Comparison of ENCODE assay signal across 19 mouse cellular contexts in the genomic region with DNA sequence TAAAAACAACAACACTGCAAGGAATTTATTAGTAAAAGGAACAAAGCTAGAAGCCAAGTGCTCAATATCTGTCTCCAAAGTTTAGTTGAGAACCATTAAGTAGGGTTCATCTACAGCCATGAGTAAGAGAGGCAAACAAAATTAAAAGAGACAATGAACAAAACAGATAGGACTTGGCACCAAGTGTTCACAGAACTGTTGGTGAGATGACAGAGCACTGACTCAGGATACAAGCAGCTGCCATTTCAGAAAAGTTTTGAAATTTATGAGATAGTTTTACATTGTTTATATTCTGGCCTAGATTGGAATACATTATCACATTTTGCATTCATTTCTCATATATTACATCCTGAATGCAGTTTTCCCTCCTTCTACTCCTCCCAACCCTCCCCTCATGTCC.
DNase-seq lines count a peak whose midpoint lies in the region.
"Had no signal": no experiment of that assay in that cellular context is flagged by ENCODE, and none has a peak within 500 bp of the region (broad histone marks: within the 10 kb centered on the region; RNA-seq: fewer than 3 reads in every experiment).

No protein-coding gene starts in this region.

- H3K27ac ChIP-seq in brown adipose tissue, adult 24 weeks (replicated peaks; ENCODE audit: low read depth, low read length) = peak overlapping the region; percentile 20; the same call in 1 of the 2 replicates
- H3K27ac ChIP-seq: embryonic facial prominence, embryonic 13.5 days; embryonic facial prominence, embryonic 15.5 days; forebrain, embryonic 13.5 days; forebrain, embryonic 15.5 days had no signal

- DNase-seq in 3T3-L1 (ENCODE audit: low read depth, low spot score) = peak; percentile 53
- DNase-seq in Muller cell, postnatal 12 days (ENCODE audit: inconsistent ontology term) = peak; percentile 72
- peak; percentile 26 for DNase-seq in naive thymus-derived CD4-positive, alpha-beta T cell, adult 2 months (ENCODE audit: low read depth)
- no peak for DNase-seq in cerebellum, adult 11 months
- DNase-seq in heart, adult 9 months (ENCODE audit: low spot score in 2 of 2) = no peak
- DNase-seq in kidney, adult 18-20 months = no peak
- DNase-seq: adrenal gland, adult 8-10 months; adrenal gland, postnatal 25 days; cerebellum, adult 8-10 months; cerebellum, adult 9-11 months; cerebellum, postnatal 14 days; cerebellum, postnatal 36 days; embryo, embryonic 11 days; forebrain, postnatal 0 days had no signal

- peaks cover 2% of the 10 kb centered on the region; the same call in 1 of the 2 replicates for H3K4me1 ChIP-seq in brown adipose tissue, adult 24 weeks (ENCODE audit: control insufficient read depth, insufficient read depth, insufficient read length, low read length)
- H3K4me1 ChIP-seq: forebrain, embryonic 13.5 days; forebrain, embryonic 15.5 days had no signal

- no peak overlapping the region for H3K4me3 ChIP-seq in brown adipose tissue, adult 24 weeks (ENCODE audit: insufficient read depth, low read depth, low read length)
- H3K4me3 ChIP-seq: embryonic facial prominence, embryonic 13.5 days; embryonic facial prominence, embryonic 15.5 days; forebrain, embryonic 13.5 days; forebrain, embryonic 15.5 days had no signal

Comparison
In these comparisons a context has a peak if more than half of its experiments do, and no peak if none do; other contexts are left out.
1. DNase-seq: peak in 3T3-L1 (single experiment), Muller cell, postnatal 12 days (single experiment) and naive thymus-derived CD4-positive, alpha-beta T cell, adult 2 months (single experiment); none in cerebellum, adult 11 months (single experiment), heart, adult 9 months (0 of 2) and kidney, adult 18-20 months (single experiment).